Mouse (Mus musculus): ENCODE results near the gene Slc39a1.

The Slc39a1 gene

DNA sequence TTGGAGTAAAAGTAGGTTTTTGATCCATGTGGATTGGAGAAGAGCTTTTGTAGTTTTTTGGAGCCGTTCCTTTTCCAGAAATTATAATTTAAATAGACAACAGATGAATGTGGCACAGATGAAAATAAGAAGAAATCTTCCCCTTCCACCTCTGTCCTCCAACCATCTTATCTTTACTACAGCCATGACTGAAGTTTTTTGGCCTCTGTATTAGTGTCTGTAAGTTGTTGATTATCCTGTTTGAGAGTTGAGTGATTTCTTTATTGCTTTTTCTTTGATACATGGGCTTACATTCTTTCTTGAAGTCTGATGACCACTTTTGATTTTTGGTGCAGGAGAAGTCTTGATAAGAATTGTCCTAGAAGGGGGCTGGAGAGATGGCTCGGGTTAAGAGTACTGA, 46.7 kb downstream of the Slc39a1 start:
- no peak for DNase-seq (ENCODE audit: low spot score)
